Mouse (Mus musculus) heart, postnatal 0 days (tissue): Measurements from ENCODE around the gene Kif5c. TPM values are rescaled to one million over a fixed set of nuclear protein-coding genes. Genes with fewer than 3 reads are reported as not detected.

ENCODE experiments used
- ATAC-seq: fragments of 200-750 bp; cut with Nextera tagmentation; 2 replicates; pipeline ENCODE4 v1.8.0; 2017; ENCODE audit warnings: low read depth, moderate number of reproducible peaks, moderate library complexity; ENCODE audit not compliant: insufficient read depth
- DNase-seq: peaks from one replicate; pipeline ENCODE4 v3.0.0-alpha.2; 2016; ENCODE audit warnings: low spot score
- H3K27ac ChIP-seq: fragments of 300-500 bp; sonication (generic); 2 replicates; pipeline ENCODE4 v1.5.1; 2014; ENCODE audit warnings: low read depth, mild to moderate bottlenecking
- H3K27me3 ChIP-seq: fragments of 300-500 bp; sonication (generic); 2 replicates; pipeline ENCODE4 v1.6.1; 2014; ENCODE audit warnings: low read length, mixed read lengths; ENCODE audit not compliant: control insufficient read depth, insufficient read depth
- H3K36me3 ChIP-seq: fragments of 300-500 bp; sonication (generic); replicated peaks from 2 replicates; pipeline ENCODE4 v1.6.1; 2014; ENCODE audit warnings: low read length, mixed read lengths; ENCODE audit not compliant: control insufficient read depth, insufficient read depth
- H3K4me1 ChIP-seq: fragments of 300-500 bp; sonication (generic); 2 replicates; pipeline ENCODE4 v1.6.1; 2014; ENCODE audit warnings: antibody characterized with exemption; ENCODE audit not compliant: control insufficient read depth, insufficient read depth
- H3K4me2 ChIP-seq: fragments of 300-500 bp; sonication (generic); 2 replicates; pipeline ENCODE4 v1.6.1; 2014; ENCODE audit warnings: low read depth, mild to moderate bottlenecking, low read length, moderate library complexity
- H3K4me3 ChIP-seq: fragments of 300-500 bp; sonication (generic); 2 replicates; pipeline ENCODE4 v1.5.1; 2014; ENCODE audit warnings: low read depth, low read length
- H3K9ac ChIP-seq: fragments of 300-500 bp; sonication (generic); replicated peaks from 2 replicates; pipeline ENCODE4 v1.6.1; 2014; ENCODE audit warnings: low read depth, low read length, mixed read lengths
- H3K9me3 ChIP-seq: fragments of 300-500 bp; sonication (generic); replicated peaks from 2 replicates; pipeline ENCODE4 v1.6.1; 2016; ENCODE audit warnings: low read length; ENCODE audit not compliant: control insufficient read depth
- CTCF ChIP-seq: IDR thresholded peaks from 2 replicates; pipeline ENCODE4 v1.5.1; 2016; ENCODE audit warnings: antibody characterized with exemption, control low read depth, low read depth
- EP300 ChIP-seq: IDR thresholded peaks from 2 replicates; pipeline ENCODE4 v1.6.1; 2016; ENCODE audit warnings: antibody characterized with exemption, low read depth
- WGBS: fragments of 180-500 bp; shearing (Covaris S2); extraction: QIAGEN DNeasy Blood & Tissue Kit; methylation state at CpG from one replicate; pipeline ENCODE4 v1.1.7; 2014; 5-methylcytosine and 5-hydroxymethylcytosine counted together
- polyA plus RNA-seq: library from polyadenylated mRNA; unstranded; fragments of >200 nt; fragmentation: Nextera tagmentation; extraction: Ambion mirVana; gene quantifications from 2 replicates; pipeline ENCODE4 v1.2.1, GENCODE M21; 2015
- total RNA-seq: library from RNA; depleted of rRNA; stranded (reverse); fragments of >200 nt; gene quantifications from 2 replicates; pipeline ENCODE4 v1.2.3, GENCODE M21; 2014; ENCODE audit warnings: low replicate concordance

The Kif5c gene
- total and polyA plus RNA-seq, 2 experiments from 2014 or later: 0.34 to 0.76 TPM

- no peaks in the 10 kb centered on the region for H3K36me3 ChIP-seq
- H3K4me3 ChIP-seq: no peak overlapping the region
- ATAC-seq (no peak), DNase-seq (no peak)
- no peaks in the 10 kb centered on the region for H3K4me1 ChIP-seq
- no peaks in the 10 kb centered on the region for H3K9me3 ChIP-seq
- H3K27me3 ChIP-seq: no peaks in the 10 kb centered on the region
- TF ChIP-seq CTCF: no peak
- no peak for TF ChIP-seq EP300
- H3K9ac ChIP-seq: no peak overlapping the region
- no peak overlapping the region for H3K4me2 ChIP-seq
- H3K27ac ChIP-seq: no peak overlapping the region
Observed at GRCm38 (mm10) chr2:49592926-49593325, 26.2 kb upstream of the Kif5c start.

- H3K4me3 ChIP-seq: no peak overlapping the region
- DNase-seq: no peak
- H3K27ac ChIP-seq: no peak overlapping the region
- no peaks in the 10 kb centered on the region for H3K27me3 ChIP-seq
- ATAC-seq: no peak
- no peaks in the 10 kb centered on the region for H3K9me3 ChIP-seq
- H3K4me2 ChIP-seq: no peak overlapping the region
- WGBS: 82% methylated on average over 7 of the region's 7 CpGs
- no peaks in the 10 kb centered on the region for H3K4me1 ChIP-seq
- H3K9ac ChIP-seq: no peak overlapping the region
- TF ChIP-seq EP300 (no peak), CTCF (no peak)
- no peaks in the 10 kb centered on the region for H3K36me3 ChIP-seq
Observed at GRCm38 (mm10) chr2:49594886-49595285, 24.2 kb upstream of the Kif5c start.

GRCm38 (mm10) chr2:49596318-49596717, 22.8 kb upstream of the Kif5c start:
- ATAC-seq (no peak), DNase-seq (no peak)
- Histone ChIP-seq H3K4me2 (no peak overlapping the region), H3K9me3 (no peaks in the 10 kb centered on the region), H3K27ac (no peak overlapping the region), H3K4me3 (no peak overlapping the region), H3K36me3 (no peaks in the 10 kb centered on the region), H3K4me1 (no peaks in the 10 kb centered on the region), H3K27me3 (no peaks in the 10 kb centered on the region), H3K9ac (no peak overlapping the region)
- WGBS: 37% methylated on average over 3 of the region's 3 CpGs
- TF ChIP-seq EP300 (no peak), CTCF (no peak)

- ATAC-seq (no peak), DNase-seq (no peak)
- Histone ChIP-seq H3K27ac (no peak overlapping the region), H3K36me3 (no peaks in the 10 kb centered on the region), H3K4me2 (no peak overlapping the region), H3K4me1 (no peaks in the 10 kb centered on the region), H3K27me3 (no peaks in the 10 kb centered on the region), H3K4me3 (no peak overlapping the region), H3K9ac (no peak overlapping the region), H3K9me3 (0 out of 2 replicates have a peak, but pooled peaks cover 3% of the 10 kb centered on the region)
- WGBS: 60% methylated on average over 7 of the region's 7 CpGs
- TF ChIP-seq EP300: no peak
- no peak for TF ChIP-seq CTCF
Observed at GRCm38 (mm10) chr2:49600021-49600681, 18.9 kb upstream of the Kif5c start.

GRCm38 (mm10) chr2:49602791-49603349, 16.2 kb upstream of the Kif5c start:
- ATAC-seq (no peak), DNase-seq (no peak)
- Histone ChIP-seq H3K4me1 (no peaks in the 10 kb centered on the region), H3K36me3 (no peaks in the 10 kb centered on the region), H3K9me3 (0 out of 2 replicates have a peak, but pooled peaks cover 3% of the 10 kb centered on the region), H3K9ac (no peak overlapping the region), H3K27me3 (no peaks in the 10 kb centered on the region), H3K4me2 (no peak overlapping the region), H3K27ac (no peak overlapping the region), H3K4me3 (no peak overlapping the region)
- TF ChIP-seq CTCF (no peak), EP300 (no peak)
- WGBS: 83% methylated on average over 4 of the region's 4 CpGs

GRCm38 (mm10) chr2:49609611-49610010, 9.5 kb upstream of the Kif5c start:
- ATAC-seq (no peak), DNase-seq (no peak)
- H3K4me1 ChIP-seq: no peaks in the 10 kb centered on the region
- H3K27ac ChIP-seq: no peak overlapping the region
- no peak overlapping the region for H3K9ac ChIP-seq
- H3K36me3 ChIP-seq: no peaks in the 10 kb centered on the region
- H3K27me3 ChIP-seq: no peaks in the 10 kb centered on the region
- no peak overlapping the region for H3K4me3 ChIP-seq
- WGBS: 63% methylated on average over 5 of the region's 5 CpGs
- TF ChIP-seq CTCF (no peak), EP300 (no peak)
- H3K9me3 ChIP-seq: no peaks in the 10 kb centered on the region
- H3K4me2 ChIP-seq: no peak overlapping the region
